In the genomic region with DNA sequence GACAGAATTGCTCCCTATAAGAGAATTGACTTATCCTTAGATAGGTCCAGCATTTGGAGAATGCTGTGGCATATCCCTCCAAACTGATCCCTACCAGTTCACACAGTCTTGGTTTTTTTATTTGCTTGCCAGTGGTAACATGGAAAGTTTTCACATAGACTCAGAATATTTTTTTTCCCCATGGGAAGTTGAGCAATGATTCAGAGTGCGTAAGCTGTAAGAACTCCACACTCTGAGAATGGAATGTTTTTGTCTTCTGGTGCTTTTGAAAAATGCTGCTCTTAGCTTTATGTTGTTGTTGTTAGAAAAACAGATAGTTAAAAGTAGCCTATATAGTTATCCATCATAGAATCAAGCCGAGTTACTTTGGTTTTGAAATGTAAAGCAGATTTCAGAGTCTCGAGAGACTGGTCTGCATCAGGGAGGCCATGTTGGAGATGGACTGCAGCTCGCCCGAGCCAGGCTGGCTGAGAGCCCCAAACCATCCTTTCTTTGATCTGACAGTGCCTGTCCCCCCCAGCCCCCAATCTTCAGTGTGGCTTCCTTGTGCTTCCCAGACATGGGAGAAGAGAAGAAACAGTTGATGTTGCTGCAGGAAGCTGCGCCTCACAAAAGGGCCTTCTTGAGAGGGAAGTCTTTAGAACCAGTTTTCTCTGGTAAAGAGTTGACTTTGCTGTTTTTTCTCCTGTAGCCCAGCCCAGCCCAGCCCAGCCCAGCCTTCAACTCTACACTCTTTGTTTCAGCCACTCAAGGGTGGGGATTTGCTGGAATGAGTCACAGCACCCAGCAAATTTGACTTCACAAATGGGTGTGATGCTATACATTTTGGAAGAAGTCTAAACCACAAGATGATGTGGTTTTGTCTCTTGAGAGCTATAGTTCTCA, we compare ENCODE assay signal across 10 mouse cellular contexts. TPM values are rescaled to one million over a fixed set of nuclear protein-coding genes. Genes with fewer than 3 reads are reported as not detected.
A peak's percentile ranks its signal among the peaks of the same experiment; 100 is the strongest.
DNase-seq lines count a peak whose midpoint lies in the region; ATAC-seq and TF ChIP-seq lines count a peak whose summit lies in the region.
"Had no signal": no experiment of that assay in that cellular context is flagged by ENCODE, and none has a peak within 500 bp of the region (broad histone marks: within the 10 kb centered on the region; RNA-seq: fewer than 3 reads in every experiment).

No protein-coding gene starts in this region.

- H3K4me2 ChIP-seq in kidney, embryonic 15.5 days: no peak overlapping the region
- H3K4me2 ChIP-seq: hindbrain, embryonic 15.5 days had no signal

- TF ChIP-seq CTCF in embryonic fibroblast, embryonic 13.5 days (IDR thresholded peaks at IDR 0.05; ENCODE audit: borderline replicate concordance, insufficient read depth, low read length): no peak

- peaks cover 43% of the 10 kb centered on the region for H3K36me3 ChIP-seq in kidney, embryonic 15.5 days

- TF ChIP-seq POLR2A in embryonic fibroblast, embryonic 13.5 days (IDR thresholded peaks at IDR 0.05; ENCODE audit: low read depth, low read length): peak; percentile 12; the same call in 1 of the 2 replicates

- WGBS in kidney, embryonic 15.5 days: 57% methylated on average over 6 of the region's 6 CpGs

- H3K27ac ChIP-seq in kidney, embryonic 15.5 days: peak overlapping the region; percentile 60
- peak overlapping the region; percentile 97 for H3K27ac ChIP-seq in embryonic fibroblast, embryonic 13.5 days (ENCODE audit: insufficient read depth, low read length)

- H3K9ac ChIP-seq in kidney, embryonic 15.5 days: no peak overlapping the region
- H3K9ac ChIP-seq: hindbrain, embryonic 15.5 days had no signal

- no peaks in the 10 kb centered on the region for H3K9me3 ChIP-seq in kidney, embryonic 15.5 days (replicated peaks)
- H3K9me3 ChIP-seq: hindbrain, embryonic 15.5 days had no signal

- ATAC-seq in kidney, embryonic 15.5 days (replicated peaks; ENCODE audit: low FRiP score): no peak

- H3K4me3 ChIP-seq in kidney, embryonic 15.5 days (replicated peaks): no peak overlapping the region
- H3K4me3 ChIP-seq in embryonic fibroblast, embryonic 13.5 days (ENCODE audit: insufficient read depth, low read length): no peak overlapping the region
- H3K4me3 ChIP-seq: hindbrain, embryonic 15.5 days had no signal

- H3K27me3 ChIP-seq in kidney, embryonic 15.5 days: no peaks in the 10 kb centered on the region
- H3K27me3 ChIP-seq: hindbrain, embryonic 15.5 days had no signal

- peaks cover 21% of the 10 kb centered on the region for H3K4me1 ChIP-seq in kidney, embryonic 15.5 days
- peaks cover 16% of the 10 kb centered on the region; the same call in 1 of the 2 replicates for H3K4me1 ChIP-seq in embryonic fibroblast, embryonic 13.5 days (ENCODE audit: control insufficient read depth, insufficient read depth, low read length)
- H3K4me1 ChIP-seq: hindbrain, embryonic 15.5 days had no signal

- DNase-seq in kidney, postnatal 36 days: no peak
- peak; percentile 67 for DNase-seq in 3134 (ENCODE audit: extremely low read depth, insufficient read length, low spot score)
- peak; percentile 90 for DNase-seq in CD4-positive helper T cell, adult 2 months (ENCODE audit: low read depth, low spot score)
- DNase-seq in cerebellum, adult 9-10 months: no peak
- no peak for DNase-seq in urinary bladder, postnatal 4 days (ENCODE audit: low spot score in 2 of 2)
- DNase-seq: cerebellum, adult 18-20 months; thymus, postnatal 36 days had no signal

RNA-seq across cellular contexts. Expression of gene Prkar1a, which starts 22.2 kb away (rescaled TPM):
- 354 and 359 TPM in 2 replicates for polyA plus RNA-seq in kidney, embryonic 15.5 days (2015; fragmentation: Nextera tagmentation; extraction: Ambion mirVana)
- 215 and 254 TPM in 2 replicates for polyA plus RNA-seq in embryonic fibroblast, embryonic 13.5 days (2011; ENCODE audit: insufficient read length, low read depth, missing spikeins)

RNA-seq across cellular contexts. Expression of gene Fam20a, which starts 50.7 kb away (rescaled TPM):
- polyA plus RNA-seq in kidney, embryonic 15.5 days (2015; fragmentation: Nextera tagmentation; extraction: Ambion mirVana): 2.3 and 2.5 TPM in 2 replicates
- polyA plus RNA-seq in embryonic fibroblast, embryonic 13.5 days (2011; ENCODE audit: insufficient read length, low read depth, missing spikeins): 38.4 and 44.6 TPM in 2 replicates

RNA-seq across cellular contexts. Expression of gene Wipi1, which starts 59.6 kb away (rescaled TPM):
- 35.0 and 35.5 TPM in 2 replicates for polyA plus RNA-seq in kidney, embryonic 15.5 days (2015; fragmentation: Nextera tagmentation; extraction: Ambion mirVana)
- polyA plus RNA-seq in embryonic fibroblast, embryonic 13.5 days (2011; ENCODE audit: insufficient read length, low read depth, missing spikeins): 87.9 and 111 TPM in 2 replicates

Comparison
In these comparisons a context has a peak if more than half of its experiments do, and no peak if none do; other contexts are left out.
1. DNase-seq: peak in 3134 (single experiment) and CD4-positive helper T cell, adult 2 months (single experiment); none in kidney, postnatal 36 days (0 of 2), cerebellum, adult 9-10 months (single experiment) and urinary bladder, postnatal 4 days (0 of 2).
2. RNA of gene Fam20a, which starts 50.7 kb away (polyA plus RNA-seq): 38.4 to 44.6 TPM in embryonic fibroblast, embryonic 13.5 days; 2.3 to 2.5 TPM in kidney, embryonic 15.5 days; every median in the first group is over 10 times any median in the second.